Mouse (Mus musculus): ENCODE measurements around the gene Kifap3. TPM values are rescaled to one million over a fixed set of nuclear protein-coding genes. Genes with fewer than 3 reads are reported as not detected.

The Kifap3 gene
- total RNA-seq, 2 experiments from 2014 or later, result 21.1 to 21.8 TPM

DNA sequence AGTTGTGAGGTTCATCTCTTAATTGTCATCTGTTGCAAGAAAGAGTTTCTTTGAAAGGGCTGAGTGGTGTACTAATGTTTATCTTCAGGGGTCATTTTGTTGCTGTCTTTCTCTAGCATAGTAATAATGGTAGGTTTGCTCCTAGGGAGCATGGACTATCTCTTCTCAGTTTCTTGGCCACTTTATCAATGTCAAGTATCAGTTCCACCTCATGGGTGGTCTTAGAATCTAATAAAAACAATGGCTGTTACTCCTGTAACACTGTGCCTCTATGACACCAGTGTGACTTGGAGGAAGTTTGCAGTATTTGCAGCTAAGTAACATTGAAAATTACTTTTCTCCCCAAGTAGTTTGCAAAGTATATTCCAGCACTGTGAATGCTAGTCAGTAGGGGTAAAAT, 110.2 kb downstream of the Kifap3 start:
- intact Hi-C loops (cut with DNase I), result no loop called here
- DNase-seq, result no peak

DNA sequence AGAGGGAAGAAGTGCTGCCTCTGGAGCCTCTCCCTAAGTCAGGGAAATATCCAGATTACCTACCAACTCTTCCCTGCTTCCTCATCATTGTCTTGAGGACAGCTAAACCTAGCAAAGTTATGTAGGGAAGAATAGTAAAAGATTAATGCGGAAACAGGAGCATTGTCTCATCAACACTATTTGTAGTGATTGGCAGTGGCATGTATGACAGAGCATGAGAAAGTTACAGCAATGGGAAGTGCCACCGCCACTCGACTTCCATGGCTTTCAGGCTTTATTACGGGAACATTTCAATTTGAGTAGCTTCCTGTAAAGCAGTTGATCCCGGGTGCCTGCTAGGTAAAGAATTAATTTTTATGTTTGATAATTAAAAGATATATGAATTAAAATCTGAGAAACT, 113.9 kb downstream of the Kifap3 start:
- intact Hi-C loops (cut with DNase I), result no loop called here
- DNase-seq, result no peak

DNA sequence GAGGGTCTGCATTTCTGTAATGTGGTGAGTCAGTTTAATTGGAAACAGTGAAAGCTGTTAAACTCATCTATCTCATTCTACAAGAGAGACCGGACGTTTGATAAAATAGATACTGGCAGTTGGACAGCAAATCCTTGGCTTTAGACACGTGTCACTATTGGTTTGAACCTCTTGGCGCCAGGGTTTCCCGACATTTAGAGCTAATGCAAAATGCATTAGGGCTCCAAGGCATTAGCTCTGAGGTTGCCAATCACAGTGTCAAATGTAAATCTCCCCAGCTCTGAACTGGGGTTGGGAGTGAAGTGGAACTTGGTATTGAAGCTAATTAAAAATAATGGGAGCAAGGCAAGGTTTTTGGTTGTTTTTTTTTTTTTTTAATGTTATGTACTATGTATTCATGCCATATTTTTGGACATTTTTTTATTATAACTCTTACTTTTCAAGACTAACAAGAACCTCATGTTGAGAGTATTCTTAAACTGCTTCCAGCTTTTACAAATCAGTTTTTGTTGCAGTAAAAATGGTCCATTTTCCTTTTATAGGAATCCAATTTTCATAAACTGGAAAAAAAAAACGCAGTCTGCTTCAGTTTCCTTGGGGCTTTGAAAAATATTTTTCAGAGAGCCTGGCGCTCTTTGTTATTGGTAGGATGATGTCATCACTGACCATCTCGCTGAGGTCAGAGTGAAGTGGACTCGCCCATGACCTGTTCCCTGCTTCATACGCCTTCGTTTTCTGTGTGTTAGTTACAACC, 114.6 kb downstream of the Kifap3 start:
- intact Hi-C loops (cut with DNase I), result no loop called here
- no peak for DNase-seq

DNA sequence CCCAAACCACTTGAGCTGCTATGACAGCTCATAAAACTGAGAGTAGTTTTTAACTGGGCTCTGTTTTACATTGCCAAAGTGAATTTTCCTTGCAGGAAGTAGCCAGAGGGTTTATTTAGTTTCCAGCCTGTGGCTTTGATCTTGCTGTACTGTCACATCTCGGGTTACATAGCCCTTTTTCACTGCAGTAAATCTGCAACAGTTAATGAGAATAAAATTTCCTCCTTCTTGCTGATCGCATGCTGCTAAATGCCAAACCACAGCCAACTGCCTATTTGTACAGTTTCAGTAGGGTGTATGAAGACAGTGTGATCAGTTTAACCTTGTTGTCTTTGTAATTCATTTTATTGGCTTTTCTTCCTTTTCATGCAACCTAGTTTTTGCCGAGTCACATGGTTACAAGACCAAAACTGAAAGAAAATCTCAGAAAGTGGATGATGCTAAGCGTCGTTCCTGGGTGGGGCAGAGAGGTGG, 118.9 kb downstream of the Kifap3 start:
- DNase-seq, result no peak
- intact Hi-C loops (cut with DNase I), result no loop called here

DNA sequence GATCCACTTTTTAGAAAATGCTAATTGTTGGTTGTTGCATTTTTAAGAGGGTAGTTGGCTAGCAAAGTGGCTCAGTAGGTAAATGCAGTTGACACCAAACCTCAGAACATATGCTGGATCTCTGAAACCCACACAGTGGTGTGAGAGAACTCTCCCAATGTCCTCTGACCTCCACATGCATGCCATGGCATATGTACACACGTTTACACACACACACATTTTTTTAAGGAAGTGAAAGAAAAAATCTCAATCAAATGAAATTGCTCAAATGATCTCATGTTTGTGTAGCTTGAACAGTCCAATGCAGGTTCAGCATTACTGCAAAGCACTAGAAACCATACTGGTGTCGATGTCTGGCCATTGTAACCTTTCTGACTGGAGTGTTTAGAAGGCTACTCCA, 120.2 kb downstream of the Kifap3 start:
- no peak for DNase-seq
- intact Hi-C loops (cut with DNase I), result no loop called here

DNA sequence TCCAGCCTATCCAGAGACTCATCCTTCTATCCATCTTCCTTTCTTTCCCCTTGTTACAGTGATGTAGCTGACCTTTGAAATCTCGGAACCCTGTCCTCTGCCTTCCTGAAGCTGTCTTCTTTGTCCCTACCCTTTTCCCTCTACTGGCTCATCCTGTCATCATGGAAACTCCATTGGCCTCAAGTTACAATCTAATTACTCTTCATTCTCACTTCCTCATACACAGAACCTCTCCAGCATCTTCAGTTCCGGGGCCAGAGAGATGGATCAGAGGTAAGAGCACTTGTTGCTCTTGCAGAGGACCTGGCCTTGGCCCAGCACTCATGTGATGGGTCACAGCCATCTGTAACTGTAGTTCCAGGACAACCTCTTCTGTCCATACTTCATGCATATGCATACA, 120.8 kb downstream of the Kifap3 start:
- DNase-seq, result no peak
- intact Hi-C loops (cut with DNase I), result no loop called here

DNA sequence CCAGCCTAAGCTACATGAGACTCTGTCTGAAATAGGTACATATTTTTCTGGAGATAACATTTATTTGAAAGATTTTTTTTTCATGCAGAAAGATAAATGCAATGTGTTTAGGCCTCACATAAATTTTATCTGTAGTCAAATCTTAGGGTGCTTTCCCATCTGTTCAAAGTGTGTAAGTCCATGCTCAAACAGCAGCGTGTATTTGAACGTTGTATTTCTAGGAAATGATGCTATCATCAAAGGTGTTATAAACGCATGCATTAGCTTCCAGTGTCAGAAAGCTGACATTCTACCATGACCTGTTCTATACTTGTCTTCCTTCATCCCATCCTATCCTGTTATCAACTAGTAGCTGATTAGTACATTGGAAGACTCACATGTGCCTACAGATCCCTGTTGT, 124.0 kb downstream of the Kifap3 start:
- no peak for DNase-seq
- intact Hi-C loops (cut with DNase I), result no loop called here

DNA sequence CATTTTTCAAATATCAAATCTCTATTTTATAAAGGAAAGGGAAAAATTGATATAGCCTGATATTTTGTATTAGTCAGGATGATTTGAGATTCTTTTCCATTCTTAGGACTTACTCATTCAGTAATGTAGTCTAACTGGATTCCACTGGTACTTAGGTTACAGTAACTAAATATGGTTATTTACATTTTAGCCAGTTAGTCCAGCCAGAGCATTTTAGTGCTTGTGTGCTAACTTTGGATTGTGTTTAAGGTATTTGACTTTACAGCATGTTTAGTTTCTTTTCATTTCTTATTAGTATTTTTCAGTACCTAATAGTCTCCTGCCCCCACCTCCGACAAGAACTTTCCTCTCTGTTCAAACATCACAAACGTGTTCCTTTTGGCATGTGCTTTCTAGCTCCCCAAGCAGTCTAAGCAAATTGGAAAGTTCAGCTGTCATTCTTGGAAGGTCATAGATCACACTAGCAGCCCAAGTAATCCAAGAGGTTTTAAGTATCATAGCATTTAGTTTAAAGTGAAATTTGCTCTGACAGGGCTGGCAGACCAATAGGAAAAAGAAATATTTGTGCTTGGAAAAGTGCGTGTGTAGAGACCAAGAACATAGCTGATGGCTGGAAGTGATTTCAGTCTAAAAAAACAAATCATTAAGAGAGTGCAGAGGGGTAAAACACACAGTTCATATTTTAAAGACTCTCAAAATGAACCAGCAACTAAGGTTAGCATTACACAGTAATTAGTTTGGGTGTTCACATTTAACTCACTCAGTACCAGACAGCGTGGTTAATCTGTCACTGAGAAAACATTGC, 127.8 kb downstream of the Kifap3 start:
- intact Hi-C loops (cut with DNase I), result no loop called here
- no peak for DNase-seq

DNA sequence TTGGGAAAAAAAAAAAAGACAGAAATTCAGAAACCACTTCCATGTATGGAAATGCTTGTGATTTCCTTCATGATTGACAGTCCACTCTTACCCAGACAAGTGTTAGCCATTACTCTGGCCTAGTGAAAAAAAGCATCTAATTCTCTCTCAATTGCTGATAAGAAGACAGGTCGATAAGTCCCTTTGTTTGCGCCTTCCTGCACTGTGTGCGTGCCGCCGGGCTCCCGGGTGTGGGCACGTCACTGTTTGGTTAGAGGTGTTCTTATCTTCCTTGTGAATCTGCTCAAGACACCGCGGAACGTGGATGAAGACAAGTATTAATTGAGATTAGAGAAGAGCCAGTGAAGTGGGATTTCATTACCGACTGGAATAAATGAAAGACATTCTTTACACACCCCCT, 129.0 kb downstream of the Kifap3 start:
- intact Hi-C loops (cut with DNase I), result no loop called here
- DNase-seq, result no peak

DNA sequence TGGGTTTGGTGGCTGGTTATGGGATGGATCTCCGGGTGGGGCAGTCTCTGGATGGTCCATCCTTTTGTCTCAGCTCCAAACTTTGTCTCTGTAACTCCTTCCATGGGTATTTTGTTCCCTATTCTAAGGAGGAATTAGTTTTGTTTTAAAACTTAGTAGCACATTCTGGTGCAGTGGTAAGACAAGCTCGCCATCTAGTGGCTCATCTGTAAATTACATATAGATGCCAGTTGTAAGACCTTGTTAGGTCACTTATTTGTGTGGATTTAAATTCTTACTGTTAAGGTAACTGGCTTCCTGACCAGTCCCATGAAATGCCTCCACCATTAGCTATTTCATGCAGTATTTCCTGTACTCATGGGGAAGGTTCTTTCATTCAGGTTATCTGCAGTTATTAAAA, 131.0 kb downstream of the Kifap3 start:
- peak in 1 of 2 experiments; percentile 59 for DNase-seq
- intact Hi-C loops (cut with DNase I), result loop anchor here (1.0 kb wide), 2 partner anchors 76 to 760 kb away; no protein-coding TSS in a partner anchor

DNA sequence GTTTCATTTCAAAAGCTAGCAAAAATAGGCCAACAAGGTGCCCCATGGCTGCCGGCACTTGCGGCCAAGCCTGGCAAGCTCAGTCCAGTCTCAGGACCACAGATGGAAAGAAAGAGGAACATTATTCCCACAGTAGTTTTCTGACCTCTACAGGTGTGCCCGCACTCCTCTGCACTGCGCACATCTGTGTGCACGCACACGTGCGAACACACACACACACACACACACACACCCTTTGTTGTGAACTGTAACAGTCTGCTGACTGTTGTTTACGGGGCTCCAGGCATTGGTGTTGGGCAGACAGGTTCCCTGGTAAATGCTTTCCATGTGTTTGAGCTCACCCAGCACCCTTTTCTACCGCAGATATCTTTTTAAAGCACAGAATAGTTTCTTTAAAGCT, 131.4 kb downstream of the Kifap3 start:
- intact Hi-C loops (cut with DNase I), result loop anchor here (1.0 kb wide), 2 partner anchors 76 to 760 kb away; no protein-coding TSS in a partner anchor
- DNase-seq, result no peak

DNA sequence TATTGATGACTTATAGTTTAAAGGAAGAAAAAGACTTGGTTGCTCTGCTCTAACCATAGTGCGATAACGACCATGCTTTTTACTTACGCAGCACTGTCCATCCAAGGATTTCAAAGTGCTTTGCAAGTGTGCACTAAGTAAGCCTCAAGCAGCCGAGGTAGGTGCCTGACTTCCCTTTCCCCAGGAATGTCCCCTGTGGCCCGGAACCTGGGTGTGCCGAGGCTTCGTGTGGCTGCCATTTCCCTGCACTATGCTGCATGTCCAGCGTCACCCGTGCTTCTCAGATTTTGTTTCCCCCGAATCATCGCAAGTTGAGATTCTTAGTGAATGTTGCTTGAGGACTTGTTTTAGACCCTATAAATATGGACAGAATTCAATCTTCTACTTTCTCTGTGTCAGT, 132.6 kb downstream of the Kifap3 start:
- intact Hi-C loops (cut with DNase I), result no loop called here
- DNase-seq, result no peak

DNA sequence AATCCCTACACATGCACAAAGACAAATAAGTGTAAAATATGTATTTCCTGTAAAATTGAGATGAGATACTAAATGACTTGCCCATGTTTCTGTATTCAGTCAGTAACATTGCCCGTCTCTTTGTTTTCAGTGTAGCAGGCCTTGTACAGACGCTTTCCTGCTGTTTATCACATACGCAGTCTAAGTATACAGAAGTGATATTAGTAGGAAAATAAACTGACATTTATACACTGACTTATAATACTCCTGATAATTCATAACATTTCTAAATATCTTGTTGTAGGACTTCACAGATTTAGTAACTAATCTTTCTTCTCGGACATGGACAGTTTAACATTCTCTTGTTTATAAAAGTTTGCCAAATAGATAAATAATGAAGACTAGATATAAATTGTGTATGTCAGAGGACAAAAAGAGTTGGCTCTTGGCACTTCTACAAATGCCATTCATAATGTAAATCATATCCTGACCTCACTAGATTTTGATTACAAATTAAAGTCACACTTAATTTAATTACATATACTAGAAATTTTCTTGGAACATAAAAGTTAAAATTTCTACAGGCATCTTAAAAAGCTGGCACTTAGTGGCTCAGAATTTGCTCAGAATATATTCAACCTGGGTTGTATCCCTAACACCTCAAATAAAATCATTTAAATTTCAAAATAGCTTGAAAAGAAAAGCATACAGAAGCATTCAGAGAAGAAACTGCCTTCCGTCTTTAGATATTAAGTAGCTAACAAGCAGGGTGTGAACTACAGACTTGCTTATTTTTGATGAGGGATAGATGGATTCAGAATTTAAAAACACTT, 138.2 kb downstream of the Kifap3 start:
- intact Hi-C loops (cut with DNase I), result no loop called here
- DNase-seq, result no peak

DNA sequence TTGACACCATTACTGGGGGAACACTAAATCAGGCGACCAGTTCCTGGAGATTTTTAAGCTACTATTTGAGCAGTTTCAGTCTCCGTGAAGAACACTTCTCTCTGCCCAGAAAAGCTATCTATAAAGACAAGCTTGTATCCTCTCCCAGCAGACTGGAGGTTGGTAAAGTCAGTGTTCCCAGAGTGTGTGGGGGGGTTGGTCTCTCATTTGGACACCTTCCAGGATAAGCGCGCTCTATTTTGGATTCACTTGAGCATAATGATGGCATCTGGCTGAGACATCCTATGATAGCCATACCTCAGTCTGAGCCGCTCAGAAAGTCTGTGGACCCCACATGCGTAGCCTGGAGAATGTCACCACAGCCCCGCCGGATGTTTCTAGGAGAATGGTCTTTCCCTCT, 144.7 kb downstream of the Kifap3 start:
- intact Hi-C loops (cut with DNase I), result loop anchor here (10.0 kb wide), 1 partner anchor 149 kb away; the partner anchor contains the start of gene Kifap3
- no peak for DNase-seq

DNA sequence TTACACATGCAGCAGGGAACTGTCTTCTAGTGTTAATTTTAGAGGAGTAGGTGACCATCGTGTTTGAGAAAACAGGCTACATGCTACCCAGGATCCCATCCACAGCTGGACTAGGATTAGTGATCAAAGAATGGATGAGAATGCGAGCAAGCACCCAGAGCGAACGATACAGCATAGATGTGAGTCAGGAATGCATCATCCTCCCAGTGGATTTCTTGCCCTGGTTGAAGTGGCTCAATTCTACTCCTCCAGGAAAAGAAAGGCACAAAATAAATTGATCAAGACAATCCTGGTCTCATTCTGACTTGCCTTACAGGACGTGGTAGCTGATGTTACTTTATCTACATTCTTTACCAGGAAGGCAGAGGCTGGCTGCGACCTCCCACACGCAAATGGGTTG, 149.5 kb downstream of the Kifap3 start, which contains the start of gene Scyl3:
Gene Scyl3, plus strand, starts transcription at position 255 of the 400 bp plus-strand sequence.
- intact Hi-C loops (cut with DNase I), result loop anchor here (10.0 kb wide), 1 partner anchor 154 kb away; the partner anchor contains the start of gene Kifap3
- no peak for DNase-seq

DNA sequence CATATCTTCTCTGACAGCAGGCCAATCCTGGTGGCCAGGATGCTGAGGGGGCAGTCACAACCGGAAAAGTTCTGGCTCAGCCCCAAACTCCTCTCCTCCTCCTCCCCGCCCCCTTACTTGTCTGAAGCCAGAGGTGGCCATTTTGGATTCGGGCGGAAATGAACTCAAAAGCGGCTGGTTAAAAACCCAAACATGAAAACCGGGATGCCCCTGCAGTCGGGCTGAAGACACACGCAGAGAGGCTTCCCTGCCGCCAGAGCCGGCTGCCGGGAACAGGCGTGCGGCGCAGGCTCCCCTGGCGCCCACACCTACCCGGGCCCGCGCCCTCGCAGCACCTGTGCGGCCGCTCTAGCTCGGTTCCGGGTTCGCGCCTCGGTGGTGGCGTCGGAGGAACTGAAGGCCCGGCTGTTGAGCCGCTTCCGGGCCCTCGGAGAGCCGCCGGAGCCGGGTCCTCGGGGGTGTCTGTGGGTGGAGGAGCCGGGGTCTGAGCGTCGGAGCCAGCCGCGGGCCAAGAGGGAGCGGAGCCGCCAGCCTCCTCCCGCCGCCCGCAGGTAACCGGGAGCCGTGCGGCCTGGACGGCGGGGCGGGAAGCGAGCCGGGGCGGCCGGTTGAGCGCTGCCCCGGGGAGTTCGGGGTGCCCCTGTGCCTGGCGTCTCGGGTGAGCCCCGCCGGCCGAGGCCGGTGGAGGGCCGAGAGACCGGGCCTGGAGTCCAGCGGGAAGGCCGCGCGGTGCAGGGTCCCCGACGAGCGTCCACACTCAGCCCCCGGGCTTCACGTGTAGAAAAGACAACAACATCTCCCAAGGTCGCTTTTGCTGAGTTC, 150.5 kb downstream of the Kifap3 start:
- DNase-seq, result peak; percentile 87 to 92
- intact Hi-C loops (cut with DNase I), result loop anchor here (5.0 to 10.0 kb wide), 2 partner anchors 67 to 155 kb away; partner anchors contain the start of gene Kifap3

DNA sequence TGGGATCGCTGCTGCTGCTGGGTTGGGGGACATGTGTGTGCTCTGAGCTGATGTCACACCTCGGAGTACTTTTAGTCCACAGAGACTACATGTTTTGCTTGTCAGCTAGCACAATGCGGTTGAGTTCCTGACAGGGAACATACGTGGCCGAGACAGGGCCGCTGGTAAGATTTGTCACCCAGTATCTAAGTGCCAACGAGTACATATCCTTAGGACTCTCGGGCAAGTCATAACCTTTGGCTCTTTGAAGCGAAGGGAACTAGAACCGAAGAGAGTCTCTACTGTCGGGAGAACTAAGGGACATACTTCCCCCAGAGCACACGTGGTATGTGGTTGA, 151.0 kb downstream of the Kifap3 start:
- no peak for DNase-seq
- intact Hi-C loops (cut with DNase I), result loop anchor here (5.0 kb wide), 1 partner anchor 67 kb away; no protein-coding TSS in a partner anchor

DNA sequence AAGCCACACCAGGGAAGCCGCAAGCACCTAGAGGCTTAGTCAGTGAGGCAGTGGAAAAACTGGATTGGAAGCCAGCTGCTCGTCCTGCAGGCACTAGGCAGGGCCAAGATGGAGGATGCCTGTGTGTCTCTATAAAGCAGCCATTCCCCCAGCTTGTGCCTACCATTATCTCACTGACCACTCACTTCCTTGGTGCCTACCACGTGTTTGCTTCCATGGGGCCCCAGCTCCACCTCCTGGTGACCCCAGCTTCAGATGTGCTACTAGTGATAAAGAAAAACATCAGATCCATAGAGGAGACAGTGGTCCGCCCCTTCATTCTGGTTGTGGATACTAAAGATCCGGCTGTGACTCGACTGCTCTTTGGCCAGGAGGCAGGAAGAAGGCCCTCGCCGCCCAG, 152.4 kb downstream of the Kifap3 start:
- no peak for DNase-seq
- intact Hi-C loops (cut with DNase I), result loop anchor here (5.0 kb wide), 1 partner anchor 66 kb away; no protein-coding TSS in a partner anchor

DNA sequence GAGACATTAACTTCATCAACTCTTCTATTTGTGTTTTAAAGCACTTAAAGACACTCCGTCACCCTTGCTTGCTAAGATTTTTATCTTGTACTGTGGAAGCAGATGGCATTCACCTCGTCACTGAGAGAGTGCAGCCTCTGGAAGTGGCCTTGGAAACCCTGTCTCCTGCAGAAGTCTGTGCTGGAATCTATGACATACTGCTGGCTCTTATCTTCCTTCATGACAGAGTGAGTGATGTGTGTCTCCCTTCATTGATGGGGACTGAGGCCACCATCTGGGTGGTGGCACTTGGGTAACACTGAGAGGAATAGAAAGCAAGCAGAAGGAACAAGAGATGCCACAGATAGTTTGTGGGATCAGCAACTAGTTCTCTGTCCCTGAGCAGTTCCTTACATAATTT, 155.2 kb downstream of the Kifap3 start:
- intact Hi-C loops (cut with DNase I), result loop anchor here (5.0 kb wide), 1 partner anchor 63 kb away; no protein-coding TSS in a partner anchor
- DNase-seq, result no peak

DNA sequence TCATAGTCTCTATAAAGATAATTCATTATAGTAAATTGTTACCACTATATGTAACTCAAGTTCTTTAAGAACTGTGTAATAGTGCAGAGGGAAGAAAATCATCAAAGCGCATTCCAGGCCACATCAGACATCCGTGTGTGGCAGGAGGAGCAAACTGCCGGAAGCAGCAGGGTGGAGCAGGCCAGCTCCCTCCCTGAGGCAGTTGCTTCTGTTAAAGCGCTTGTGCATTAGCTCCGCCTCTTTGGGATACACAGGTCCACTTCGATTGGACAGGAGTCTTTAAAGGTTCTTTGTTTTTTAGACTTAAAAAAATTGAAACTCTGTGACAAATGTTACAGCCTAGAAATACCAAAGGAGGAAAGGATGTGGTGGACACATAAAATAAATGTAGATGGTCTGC, 162.7 kb downstream of the Kifap3 start:
- no peak for DNase-seq

More for the DNA sequence above, 162.7 kb downstream of the Kifap3 start:
- intact Hi-C loops (cut with DNase I), result no loop called here

Data from heart, postnatal 14 days (tissue).